Comparison of ENCODE assay signal across 22 mouse cellular contexts in the genomic region with DNA sequence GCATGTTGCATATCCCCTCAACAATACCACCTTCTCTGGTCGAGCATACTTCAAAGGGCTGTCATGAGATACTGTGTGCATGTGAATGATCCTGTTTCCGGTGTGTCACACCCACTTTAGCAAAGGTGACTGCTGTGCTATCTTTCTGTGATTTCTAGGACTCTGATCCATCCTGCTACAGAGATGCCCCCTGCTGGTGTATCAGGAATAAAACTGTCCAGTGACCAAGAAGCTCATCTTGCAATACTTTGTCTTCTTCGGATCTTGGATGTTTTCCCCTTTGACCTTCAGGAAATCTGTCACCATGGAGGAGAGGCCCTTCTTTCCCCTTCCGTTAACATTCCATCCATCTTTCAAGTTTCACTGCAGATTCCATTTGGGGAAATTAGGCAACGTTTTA.
DNase-seq lines count a peak whose midpoint lies in the region; ATAC-seq and TF ChIP-seq lines count a peak whose summit lies in the region.
"Had no signal": no experiment of that assay in that cellular context is flagged by ENCODE, and none has a peak within 500 bp of the region (broad histone marks: within the 10 kb centered on the region; RNA-seq: fewer than 3 reads in every experiment).

No protein-coding gene starts in this region.

- H3K9ac ChIP-seq in kidney, postnatal 0 days (ENCODE audit: low read depth, low read length): no peak overlapping the region
- H3K9ac ChIP-seq in kidney, embryonic 14.5 days (ENCODE audit: low read depth, low read length): no peak overlapping the region
- H3K9ac ChIP-seq in lung, postnatal 0 days (replicated peaks; ENCODE audit: low read depth): no peak overlapping the region
- H3K9ac ChIP-seq in stomach, postnatal 0 days (ENCODE audit: low read length): no peak overlapping the region
- H3K9ac ChIP-seq: embryonic facial prominence, embryonic 13.5 days; forebrain, embryonic 13.5 days; heart, embryonic 13.5 days; hindbrain, embryonic 13.5 days; lung, embryonic 15.5 days; midbrain, embryonic 12.5 days had no signal

- no peak overlapping the region for H3K4me3 ChIP-seq in kidney, postnatal 0 days (replicated peaks; ENCODE audit: low read depth, low read length)
- no peak overlapping the region for H3K4me3 ChIP-seq in kidney, embryonic 14.5 days (ENCODE audit: low read length)
- no peak overlapping the region for H3K4me3 ChIP-seq in lung, postnatal 0 days (ENCODE audit: low read depth, low read length)
- no peak overlapping the region for H3K4me3 ChIP-seq in stomach, postnatal 0 days (ENCODE audit: low read depth, low read length)
- H3K4me3 ChIP-seq: embryonic facial prominence, embryonic 13.5 days; erythroblast, embryonic 14.5 days; forebrain, embryonic 13.5 days; heart, embryonic 13.5 days; hindbrain, embryonic 13.5 days; limb, embryonic 10.5 days; lung, embryonic 15.5 days; midbrain, embryonic 12.5 days had no signal

- H3K36me3 ChIP-seq in kidney, postnatal 0 days (ENCODE audit: insufficient read depth, low read length): no peaks in the 10 kb centered on the region
- H3K36me3 ChIP-seq in kidney, embryonic 14.5 days (ENCODE audit: control insufficient read depth, insufficient read depth, low read length): no peaks in the 10 kb centered on the region
- no peaks in the 10 kb centered on the region for H3K36me3 ChIP-seq in lung, postnatal 0 days (ENCODE audit: insufficient read depth, low read length)
- H3K36me3 ChIP-seq in stomach, postnatal 0 days (ENCODE audit: control insufficient read depth, insufficient read depth, low read length): no peaks in the 10 kb centered on the region
- H3K36me3 ChIP-seq: embryonic facial prominence, embryonic 13.5 days; heart, embryonic 13.5 days; hindbrain, embryonic 13.5 days; limb, embryonic 10.5 days; lung, embryonic 15.5 days; midbrain, embryonic 12.5 days had no signal

- DNase-seq in kidney, postnatal 0 days (ENCODE audit: low spot score): no peak
- no peak for DNase-seq in lung, postnatal 0 days (ENCODE audit: low spot score)
- no peak for DNase-seq in lung, postnatal 25 days (ENCODE audit: low spot score)
- peak; percentile 47 for DNase-seq in ZHBTc4 (ENCODE audit: low read depth, low spot score)
- no peak for DNase-seq in stomach, postnatal 0 days (ENCODE audit: low spot score)
- no peak for DNase-seq in layer of hippocampus, postnatal 36 days
- DNase-seq: adrenal gland, postnatal 14 days; cerebellum, adult 2 months; cerebellum, postnatal 25 days; embryo, embryonic 11 days; kidney, adult 8-10 months; kidney, postnatal 25 days; thymus, postnatal 25 days had no signal

- WGBS in kidney, postnatal 0 days: 34% methylated on average over 5 of the region's 5 CpGs
- WGBS in kidney, embryonic 14.5 days: 39% methylated on average over 5 of the region's 5 CpGs
- 44% methylated on average over 5 of the region's 5 CpGs for WGBS in lung, postnatal 0 days
- 52% methylated on average over 5 of the region's 5 CpGs for WGBS in stomach, postnatal 0 days

- no peak for TF ChIP-seq EP300 in lung, postnatal 0 days (IDR thresholded peaks at IDR 0.05)
- TF ChIP-seq EP300 in stomach, postnatal 0 days (optimal IDR thresholded peaks at IDR 0.05): no peak

- no peak overlapping the region for H3K4me2 ChIP-seq in kidney, postnatal 0 days (ENCODE audit: low read length)
- no peak overlapping the region for H3K4me2 ChIP-seq in kidney, embryonic 14.5 days (replicated peaks; ENCODE audit: low read depth, low read length)
- no peak overlapping the region for H3K4me2 ChIP-seq in lung, postnatal 0 days (replicated peaks; ENCODE audit: low read depth, low read length)
- no peak overlapping the region for H3K4me2 ChIP-seq in stomach, postnatal 0 days (replicated peaks; ENCODE audit: low read depth)
- H3K4me2 ChIP-seq: embryonic facial prominence, embryonic 13.5 days; forebrain, embryonic 13.5 days; heart, embryonic 13.5 days; hindbrain, embryonic 13.5 days; lung, embryonic 15.5 days; midbrain, embryonic 12.5 days had no signal

- H3K27ac ChIP-seq in kidney, postnatal 0 days: no peak overlapping the region
- H3K27ac ChIP-seq in kidney, embryonic 14.5 days (ENCODE audit: low read depth, low read length): no peak overlapping the region
- no peak overlapping the region for H3K27ac ChIP-seq in lung, postnatal 0 days (ENCODE audit: low read length)
- H3K27ac ChIP-seq in stomach, postnatal 0 days (replicated peaks): no peak overlapping the region
- H3K27ac ChIP-seq: embryonic facial prominence, embryonic 13.5 days; forebrain, embryonic 13.5 days; heart, embryonic 13.5 days; hindbrain, embryonic 13.5 days; limb, embryonic 10.5 days; lung, embryonic 15.5 days; midbrain, embryonic 12.5 days had no signal

- peaks cover 5% of the 10 kb centered on the region; the same call in 1 of the 2 replicates for H3K9me3 ChIP-seq in kidney, postnatal 0 days (replicated peaks; ENCODE audit: low read length)
- peaks cover 5% of the 10 kb centered on the region; the same call in 1 of the 2 replicates for H3K9me3 ChIP-seq in kidney, embryonic 14.5 days (ENCODE audit: control insufficient read depth, low read length)
- H3K9me3 ChIP-seq in lung, postnatal 0 days (ENCODE audit: low read length): no peaks in the 10 kb centered on the region
- 0 out of 2 replicates have a peak, but pooled peaks cover 3% of the 10 kb centered on the region for H3K9me3 ChIP-seq in stomach, postnatal 0 days (ENCODE audit: control insufficient read depth, low read length)
- H3K9me3 ChIP-seq: embryonic facial prominence, embryonic 13.5 days; heart, embryonic 13.5 days; limb, embryonic 10.5 days; lung, embryonic 15.5 days had no signal

- TF ChIP-seq CTCF in kidney, postnatal 0 days (IDR thresholded peaks at IDR 0.05; ENCODE audit: low read depth): peak; percentile 47
- TF ChIP-seq CTCF in lung, postnatal 0 days (IDR thresholded peaks at IDR 0.05): peak; percentile 32
- peak; percentile 33 for TF ChIP-seq CTCF in stomach, postnatal 0 days (IDR thresholded peaks at IDR 0.05; ENCODE audit: low read depth)

- ATAC-seq in kidney, postnatal 0 days (replicated peaks; ENCODE audit: low FRiP score, low read depth): no peak
- no peak for ATAC-seq in kidney, embryonic 14.5 days (ENCODE audit: low FRiP score, low TSS enrichment)
- no peak for ATAC-seq in lung, postnatal 0 days
- ATAC-seq in stomach, postnatal 0 days (ENCODE audit: low FRiP score, low TSS enrichment): no peak
- ATAC-seq: forebrain, embryonic 13.5 days had no signal

- H3K27me3 ChIP-seq in kidney, postnatal 0 days (ENCODE audit: insufficient read depth, low read length): no peaks in the 10 kb centered on the region
- H3K27me3 ChIP-seq in kidney, embryonic 14.5 days (ENCODE audit: control insufficient read depth, insufficient read depth, low read length): no peaks in the 10 kb centered on the region
- no peaks in the 10 kb centered on the region for H3K27me3 ChIP-seq in lung, postnatal 0 days (replicated peaks; ENCODE audit: insufficient read depth, low read length)
- H3K27me3 ChIP-seq in stomach, postnatal 0 days (ENCODE audit: control insufficient read depth, insufficient read depth, low read length): no peaks in the 10 kb centered on the region
- H3K27me3 ChIP-seq: embryonic facial prominence, embryonic 13.5 days; forebrain, embryonic 13.5 days; hindbrain, embryonic 13.5 days; lung, embryonic 15.5 days; midbrain, embryonic 12.5 days had no signal

- no peaks in the 10 kb centered on the region for H3K4me1 ChIP-seq in kidney, postnatal 0 days (replicated peaks; ENCODE audit: insufficient read depth, low read length)
- H3K4me1 ChIP-seq in kidney, embryonic 14.5 days (ENCODE audit: control insufficient read depth, insufficient read depth, low read length): no peaks in the 10 kb centered on the region
- H3K4me1 ChIP-seq in lung, postnatal 0 days (ENCODE audit: insufficient read depth, low read depth, low read length): no peaks in the 10 kb centered on the region
- no peaks in the 10 kb centered on the region for H3K4me1 ChIP-seq in stomach, postnatal 0 days (replicated peaks; ENCODE audit: control insufficient read depth, insufficient read depth)
- H3K4me1 ChIP-seq: embryonic facial prominence, embryonic 13.5 days; forebrain, embryonic 13.5 days; heart, embryonic 13.5 days; hindbrain, embryonic 13.5 days; lung, embryonic 15.5 days; midbrain, embryonic 12.5 days had no signal
